Mouse (Mus musculus) liver, adult 2 months (tissue): Measurements from ENCODE around the gene Crebrf. TPM values are rescaled to one million over a fixed set of nuclear protein-coding genes. Genes with fewer than 3 reads are reported as not detected.

Experiments
- DNase-seq: peaks from one replicate; pipeline ENCODE4 v3.0.0-alpha.2; 2011; ENCODE audit warnings: low read depth, low spot score; ENCODE audit errors: extremely low read depth
- H3K27ac ChIP-seq: fragments of 200-500 bp; replicated peaks from 2 replicates; pipeline ENCODE4 v1.5.1; 2012; ENCODE audit warnings: low read depth, mild to moderate bottlenecking, control low read depth, inconsistent platforms, low read length; ENCODE audit not compliant: insufficient read depth
- H3K27me3 ChIP-seq: fragments of 200-500 bp; 2 replicates; pipeline ENCODE4 v1.6.1; 2012; ENCODE audit warnings: mild to moderate bottlenecking, moderate library complexity, low read length, inconsistent platforms; ENCODE audit not compliant: control insufficient read depth, insufficient read depth
- H3K36me3 ChIP-seq: fragments of 200-500 bp; 2 replicates; pipeline ENCODE4 v1.6.1; 2012; ENCODE audit warnings: low read length, inconsistent platforms; ENCODE audit not compliant: control insufficient read depth, insufficient read depth
- H3K4me1 ChIP-seq: fragments of 200-500 bp; 2 replicates; pipeline ENCODE4 v1.6.1; 2011; ENCODE audit warnings: low read length; ENCODE audit not compliant: control insufficient read depth, insufficient read depth
- H3K4me3 ChIP-seq: fragments of 200-500 bp; 2 replicates; pipeline ENCODE4 v1.5.1; 2011; ENCODE audit warnings: low read depth, mild to moderate bottlenecking, control low read depth, low read length, moderate library complexity; ENCODE audit not compliant: insufficient read depth
- H3K79me2 ChIP-seq: fragments of 200-500 bp; 2 replicates; pipeline ENCODE4 v1.6.1; 2012; ENCODE audit warnings: inconsistent platforms, mild to moderate bottlenecking, low read length, moderate library complexity; ENCODE audit not compliant: control insufficient read depth, insufficient read depth
- H3K9ac ChIP-seq: fragments of 200-500 bp; 2 replicates; pipeline ENCODE4 v1.6.1; 2012; ENCODE audit warnings: low read depth, mild to moderate bottlenecking, control low read depth, inconsistent platforms, low read length
- CTCF ChIP-seq: fragments of 200-500 bp; IDR thresholded peaks from 2 replicates; pipeline ENCODE4 v1.5.1; 2011; ENCODE audit warnings: low read depth, low read length, control low read depth
- POLR2A ChIP-seq: fragments of 200-500 bp; IDR thresholded peaks from 2 replicates; pipeline ENCODE4 v1.6.1; 2011; ENCODE audit warnings: low read length, control low read depth; ENCODE audit not compliant: insufficient read depth; ENCODE audit errors: extremely low read depth
- WGBS: fragments of 180-500 bp; shearing (Covaris S2); methylation state at CpG from one replicate; pipeline ENCODE4 v1.1.7; 2018; 5-methylcytosine and 5-hydroxymethylcytosine counted together
- polyA plus RNA-seq: library from polyadenylated mRNA; depleted of rRNA; stranded (reverse); fragments of >200 nt; gene quantifications from 2 replicates; pipeline ENCODE4 v1.2.3, GENCODE M21; 2012; rRNA removed
- total RNA-seq: library from RNA; depleted of rRNA; stranded (reverse); fragments of >200 nt; gene quantifications from 2 replicates; pipeline ENCODE4 v1.2.3, GENCODE M21; 2014; rRNA removed

The Crebrf gene
- total RNA-seq (28.2 and 37.0 TPM in 2 replicates), polyA plus RNA-seq (1.4 and 1.5 TPM in 2 replicates)

GRCm38 (mm10) chr17:26715271-26715758 is at the start of gene Crebrf:
Gene Crebrf (plus strand): TSS chr17:26715650.
- WGBS: under 1% methylated on average over 41 of the region's 41 CpGs
- Histone ChIP-seq H3K4me3 (peak within 1 kb of the TSS; percentile 95), H3K36me3 (peaks cover under 1% of the 10 kb centered on the region; the same call in 1 of the 2 replicates), H3K9ac (peak within 1 kb of the TSS; percentile 95), H3K27me3 (no peaks in the 10 kb centered on the region), H3K27ac (peak within 1 kb of the TSS; percentile 97), H3K79me2 (peaks cover 2% of the 10 kb centered on the region; the same call in 1 of the 2 replicates), H3K4me1 (peaks cover 9% of the 10 kb centered on the region; the same call in 1 of the 2 replicates)
- TF ChIP-seq CTCF: no peak
- TF ChIP-seq POLR2A: peak; percentile 57
- DNase-seq: peak; percentile 84

GRCm38 (mm10) chr17:26671268-26671667 is 44.2 kb upstream of the Crebrf start:
- Histone ChIP-seq H3K36me3 (no peaks in the 10 kb centered on the region), H3K27me3 (0 out of 2 replicates have a peak, but pooled peaks cover 2% of the 10 kb centered on the region), H3K79me2 (no peaks in the 10 kb centered on the region), H3K27ac (no peak overlapping the region), H3K9ac (no peak overlapping the region), H3K4me3 (no peak overlapping the region), H3K4me1 (peaks cover 1% of the 10 kb centered on the region; the same call in 1 of the 2 replicates)
- 64% methylated on average over 4 of the region's 4 CpGs for WGBS
- no peak for DNase-seq
- TF ChIP-seq POLR2A: no peak
- TF ChIP-seq CTCF: no peak

GRCm38 (mm10) chr17:26675845-26676244 is 39.6 kb upstream of the Crebrf start:
- no peak for DNase-seq
- H3K4me1 ChIP-seq: peaks cover 7% of the 10 kb centered on the region
- H3K36me3 ChIP-seq: no peaks in the 10 kb centered on the region
- H3K27ac ChIP-seq: no peak overlapping the region
- 0 out of 2 replicates have a peak, but pooled peaks cover 2% of the 10 kb centered on the region for H3K27me3 ChIP-seq
- H3K4me3 ChIP-seq: peak overlapping the region; percentile 94; the same call in 1 of the 2 replicates
- H3K9ac ChIP-seq: no peak overlapping the region
- 29% methylated on average over 7 of the region's 7 CpGs for WGBS
- no peak for TF ChIP-seq POLR2A
- no peak for TF ChIP-seq CTCF
- H3K79me2 ChIP-seq: peaks cover 30% of the 10 kb centered on the region

GRCm38 (mm10) chr17:26676252-26676615 is 39.2 kb upstream of the Crebrf start:
- Histone ChIP-seq H3K4me3 (peak overlapping the region; percentile 94), H3K9ac (peak overlapping the region; percentile 89)
- peak; percentile 74 for DNase-seq

GRCm38 (mm10) chr17:26676616-26677376 is 38.7 kb upstream of the Crebrf start:
- DNase-seq: peak; percentile 62
- H3K4me1 ChIP-seq: peaks cover 7% of the 10 kb centered on the region
- peak overlapping the region; percentile 89 for H3K9ac ChIP-seq
- TF ChIP-seq POLR2A (no peak), CTCF (no peak)
- H3K4me3 ChIP-seq: peak overlapping the region; percentile 94
- H3K36me3 ChIP-seq: no peaks in the 10 kb centered on the region
- 1% methylated on average over 26 of the region's 26 CpGs for WGBS
- H3K27ac ChIP-seq: peak overlapping the region; percentile 92
- H3K27me3 ChIP-seq: no peaks in the 10 kb centered on the region
- peaks cover 37% of the 10 kb centered on the region for H3K79me2 ChIP-seq

More at GRCm38 (mm10) chr17:26676252-26676615, 39.2 kb upstream of the Crebrf start:
- 0 out of 2 replicates have a peak, but pooled peaks cover under 1% of the 10 kb centered on the region for H3K27me3 ChIP-seq
- H3K79me2 ChIP-seq: peaks cover 32% of the 10 kb centered on the region
- H3K36me3 ChIP-seq: no peaks in the 10 kb centered on the region
- TF ChIP-seq CTCF: no peak
- peak; percentile 83 for TF ChIP-seq POLR2A
- WGBS: under 1% methylated on average over 30 of the region's 30 CpGs
- H3K27ac ChIP-seq: peak overlapping the region; percentile 92
- peaks cover 7% of the 10 kb centered on the region for H3K4me1 ChIP-seq
